Mouse (Mus musculus) G1E (cell line): ENCODE measurements at regions not wholly inside any gene's neighbourhood (a gene's known extent, or its start where the extent isn't known, plus 50 kb on each side); places are given as distances from the start of the nearest gene placed in this dataset.

Experiments
- CTCF ChIP-seq: IDR thresholded peaks from 2 replicates; pipeline ENCODE4 v1.5.1; 2012; ENCODE audit warnings: low read depth, low read length, inconsistent platforms, mixed read lengths
- GATA1 ChIP-seq: IDR thresholded peaks from 2 replicates; pipeline ENCODE4 v1.6.1; 2012; ENCODE audit warnings: borderline replicate concordance, low read length, inconsistent platforms, mixed read lengths

DNA sequence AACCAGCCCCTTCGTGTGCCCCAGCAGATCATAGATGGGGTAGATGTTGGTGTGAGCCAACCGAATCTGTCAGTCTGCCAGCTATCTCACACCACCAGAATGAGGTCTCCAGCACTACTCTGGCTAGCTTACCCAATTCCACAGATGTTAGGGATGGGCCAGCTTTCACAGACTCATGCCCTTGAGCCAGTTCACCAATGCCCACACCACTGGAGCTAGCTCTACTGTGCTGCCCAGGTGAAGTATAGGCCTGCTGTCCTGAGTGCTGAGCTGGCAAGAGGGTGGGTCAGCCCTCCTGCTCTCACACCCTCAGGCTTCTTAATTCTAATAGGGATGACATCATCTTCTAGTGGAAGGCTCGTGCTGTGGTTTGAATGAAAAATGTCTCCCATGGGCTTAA is 201.5 kb upstream of the Kdm8 start:
- no peak for TF ChIP-seq CTCF
- TF ChIP-seq GATA1, result no peak
